Mouse (Mus musculus): ENCODE results near the gene Cdpf1. TPM values are rescaled to one million over a fixed set of nuclear protein-coding genes. Genes with fewer than 3 reads are reported as not detected.

Gene Cdpf1
- total RNA-seq (2021), result 17.9 and 20.2 TPM in 2 replicates
- long read RNA-seq, experiment 1, transcript Cdpf1-201 (5 exons, 997 nt), result major isoform, 8 of 15 reads
- long read RNA-seq, experiment 1, partial matches to known transcripts, result 0 of 15 reads
- long read RNA-seq, experiment 1, other reads (novel, unspliced or antisense), result 1 of 15 reads
- long read RNA-seq, experiment 2, transcript Cdpf1-201 (5 exons, 997 nt), result major isoform, 7 of 21 reads
- long read RNA-seq, experiment 2, partial matches to known transcripts, result 3 of 21 reads
- long read RNA-seq, experiment 2, other reads (novel, unspliced or antisense), result 4 of 21 reads

- DNase-seq, result peak; percentile 99
These were observed at the start of gene Cdpf1 for GRCm38 (mm10) chr15:85811535-85812277. Gene Cdpf1 (minus strand): TSS chr15:85811697.

GRCm38 (mm10) chr15:85859490-85860031 lies 48.1 kb upstream of the Cdpf1 start, which contains the start of gene Gtse1:
Gene Gtse1 (plus strand): TSS chr15:85859745.
- DNase-seq, result peak; percentile 95

- DNase-seq, result peak; percentile 26
These were observed 47.5 kb upstream of the Cdpf1 start for GRCm38 (mm10) chr15:85858980-85859489.

- DNase-seq, result no peak
These were observed 40.3 kb upstream of the Cdpf1 start for GRCm38 (mm10) chr15:85851656-85852392.

GRCm38 (mm10) chr15:85845071-85845470 lies 33.6 kb upstream of the Cdpf1 start:
- DNase-seq, result no peak

GRCm38 (mm10) chr15:85841796-85842360 lies 30.4 kb upstream of the Cdpf1 start:
- DNase-seq, result no peak

- peak; percentile 65 for DNase-seq
These were observed 29.5 kb upstream of the Cdpf1 start for GRCm38 (mm10) chr15:85840983-85841382.

- DNase-seq, result no peak
These were observed 25.4 kb upstream of the Cdpf1 start for GRCm38 (mm10) chr15:85836887-85837286.

GRCm38 (mm10) chr15:85835335-85835734 lies 23.8 kb upstream of the Cdpf1 start:
- no peak for DNase-seq

- DNase-seq, result peak; percentile 26
These were observed 21.1 kb upstream of the Cdpf1 start for GRCm38 (mm10) chr15:85832599-85832998.

- peak; percentile 92 for DNase-seq
These were observed 20.6 kb upstream of the Cdpf1 start, which contains the start of gene Ttc38 for GRCm38 (mm10) chr15:85831954-85832590. Gene Ttc38 (plus strand): TSS chr15:85832306.

GRCm38 (mm10) chr15:85829470-85829869 lies 18.0 kb upstream of the Cdpf1 start:
- no peak for DNase-seq

GRCm38 (mm10) chr15:85828071-85828470 lies 16.6 kb upstream of the Cdpf1 start:
- no peak for DNase-seq

- no peak for DNase-seq
These were observed 15.2 kb upstream of the Cdpf1 start for GRCm38 (mm10) chr15:85826676-85827075.

- no peak for DNase-seq
These were observed 10.5 kb upstream of the Cdpf1 start for GRCm38 (mm10) chr15:85822011-85822359.

GRCm38 (mm10) chr15:85821203-85822010 lies 9.9 kb upstream of the Cdpf1 start, which contains the start of gene Pkdrej:
Gene Pkdrej (minus strand): TSS chr15:85821734.
- peak; percentile 64 for DNase-seq

GRCm38 (mm10) chr15:85813428-85813827 lies 1.9 kb upstream of the Cdpf1 start:
- DNase-seq, result no peak

- peak; percentile 74 for DNase-seq
These were observed 533 bp downstream of the Cdpf1 start for GRCm38 (mm10) chr15:85810806-85811521.

GRCm38 (mm10) chr15:85810462-85810805 lies 1.1 kb downstream of the Cdpf1 start:
- no peak for DNase-seq

GRCm38 (mm10) chr15:85809091-85809490 lies 2.4 kb downstream of the Cdpf1 start:
- no peak for DNase-seq

All from adrenal gland, postnatal 14 days (tissue).